Mouse (Mus musculus): Measurements from ENCODE around the gene 2510039O18Rik.

The 2510039O18Rik gene

GRCm38 (mm10) chr4:147937021-147937420, 3.7 kb upstream of the 2510039O18Rik start:
- DNase-seq (ENCODE audit: low spot score): no peak

DNA sequence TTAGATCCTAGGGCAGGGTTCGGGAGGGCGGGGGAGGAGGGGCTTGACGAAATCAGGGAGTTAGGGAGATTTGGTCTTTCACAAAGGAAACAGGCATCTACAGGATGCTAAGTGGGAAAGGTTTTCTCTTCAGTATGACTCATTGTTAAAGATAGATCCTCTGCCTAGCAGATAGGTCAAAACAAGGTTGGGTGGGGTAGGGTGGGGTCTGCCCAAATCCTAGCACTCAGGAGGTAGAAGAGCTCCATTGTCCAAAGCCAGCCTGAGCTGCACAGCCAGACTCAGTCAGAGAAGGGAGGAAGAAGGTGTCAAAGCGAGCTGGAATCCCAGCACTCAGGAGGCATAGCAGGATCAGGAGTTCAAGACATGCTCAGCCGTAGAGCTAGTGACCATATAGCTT, 3.2 kb upstream of the 2510039O18Rik start:
- DNase-seq (ENCODE audit: low spot score): no peak

DNA sequence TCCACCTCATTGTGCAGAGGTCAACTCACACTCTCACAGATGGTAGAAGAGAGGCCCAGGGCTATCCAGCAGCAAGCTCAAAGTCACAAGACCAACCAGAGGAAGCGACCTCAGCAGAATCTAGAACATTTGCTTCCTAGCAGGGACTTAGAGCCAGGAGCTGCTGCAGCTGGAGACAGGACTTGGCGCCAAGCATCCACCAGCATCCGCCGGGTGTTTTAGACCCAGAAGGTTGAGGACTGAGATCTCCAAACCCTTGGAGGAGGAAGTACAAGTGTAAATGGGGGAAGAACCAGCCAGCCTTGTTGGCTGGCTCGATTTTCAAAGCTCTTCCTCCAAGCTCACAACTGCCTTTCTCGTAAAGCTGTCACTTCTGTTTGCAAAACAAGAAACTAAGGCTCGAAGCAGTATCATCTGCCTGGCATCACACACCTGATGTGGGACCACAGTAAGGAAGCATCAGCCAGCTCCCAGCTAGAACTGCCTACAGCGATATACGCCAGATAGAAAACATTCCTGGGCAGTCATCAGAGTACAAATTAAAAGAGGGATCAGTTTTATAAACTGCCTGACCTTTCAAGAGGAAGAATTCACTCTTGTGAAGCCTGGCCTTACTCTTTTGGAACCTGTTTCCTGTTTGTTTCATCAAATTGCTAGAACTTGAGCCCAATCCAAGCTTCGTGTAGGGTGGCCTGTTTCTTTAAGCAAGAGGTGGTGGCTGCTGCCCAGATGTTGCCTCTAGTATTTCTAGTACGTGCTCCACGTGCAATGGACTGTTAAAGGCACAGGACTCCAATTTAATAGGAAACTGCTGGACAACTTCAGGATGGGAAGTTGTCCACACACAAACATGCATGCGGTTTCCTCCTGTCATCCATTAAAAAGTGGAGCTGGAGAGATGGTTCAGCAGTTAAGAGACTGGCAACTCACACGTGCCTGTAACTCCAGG, 2.3 kb upstream of the 2510039O18Rik start:
- no peak for DNase-seq (ENCODE audit: low spot score)

GRCm38 (mm10) chr4:147940111-147940510, 584 bp upstream of the 2510039O18Rik start:
- DNase-seq (ENCODE audit: low spot score): no peak

DNA sequence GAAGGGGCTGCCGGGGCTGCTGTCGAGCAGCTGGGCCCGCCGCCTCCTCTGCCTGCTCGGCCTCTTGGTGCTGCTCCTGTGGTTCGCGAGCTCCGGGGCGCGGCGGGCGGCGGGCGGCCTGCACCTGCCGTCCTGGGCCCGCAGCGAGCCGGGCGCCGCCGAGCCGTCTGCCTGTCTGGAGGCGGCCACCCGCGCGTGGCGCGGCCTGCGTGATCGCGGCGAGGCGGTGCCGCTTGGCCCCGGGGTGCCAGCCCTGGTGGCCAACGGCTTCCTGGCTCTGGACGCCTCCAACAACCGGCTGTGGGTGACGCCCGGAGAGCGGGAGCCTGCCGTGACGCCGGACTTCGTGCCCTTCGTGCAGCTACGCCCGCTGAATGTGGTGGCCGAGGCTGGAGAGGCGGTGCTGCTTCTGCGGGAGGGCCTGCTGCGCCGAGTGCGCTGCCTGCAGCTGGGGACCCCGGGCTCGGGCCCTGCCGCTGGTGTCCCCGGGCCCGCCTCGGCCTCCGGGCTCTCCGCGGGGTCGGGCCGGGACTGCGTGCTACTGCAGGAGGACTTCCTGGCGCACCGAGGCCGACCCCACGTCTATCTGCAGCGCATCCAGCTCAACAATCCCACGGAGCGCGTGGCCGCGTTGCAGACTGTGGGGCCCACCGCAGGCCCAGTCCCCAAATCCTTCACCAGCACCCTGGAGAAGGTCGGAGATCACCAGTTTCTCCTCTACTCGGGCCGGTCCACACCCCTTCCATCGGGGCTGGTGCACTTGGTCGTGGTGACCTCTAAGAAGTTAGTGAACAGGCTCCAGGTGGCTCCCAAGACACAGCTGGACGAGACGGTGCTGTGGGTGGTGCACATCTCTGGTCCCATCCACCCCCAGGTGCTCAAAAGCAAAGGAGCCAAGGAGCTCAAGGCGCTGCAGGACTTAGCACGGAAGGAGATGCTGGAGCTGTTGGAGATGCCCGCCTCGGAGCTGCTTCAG, 638 bp downstream of the 2510039O18Rik start:
- no peak for DNase-seq (ENCODE audit: low spot score)

- no peak for DNase-seq (ENCODE audit: low spot score)
Measured at GRCm38 (mm10) chr4:147943005-147943404, 2.3 kb downstream of the 2510039O18Rik start.

GRCm38 (mm10) chr4:147947511-147947910, 6.8 kb downstream of the 2510039O18Rik start:
- DNase-seq (ENCODE audit: low spot score): no peak

DNA sequence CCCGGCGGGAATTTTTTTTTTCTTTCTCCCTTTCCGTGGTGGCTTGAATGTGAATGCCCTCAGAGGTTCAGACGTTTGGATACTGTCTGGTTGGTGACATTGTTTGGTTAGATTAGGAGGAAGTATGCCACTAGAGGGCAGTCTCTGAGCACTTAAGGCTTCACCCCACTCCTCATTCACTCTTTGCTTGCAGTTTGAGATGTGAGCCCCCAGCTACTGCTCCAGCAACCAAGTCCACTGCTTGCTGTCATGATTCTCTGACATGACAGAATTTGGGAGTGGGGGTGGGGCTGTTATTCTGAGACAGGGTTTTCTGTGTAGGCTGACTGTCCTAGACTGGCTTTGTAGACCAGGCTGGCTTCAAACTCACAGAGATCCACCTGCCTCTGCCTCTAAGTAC, 12.9 kb downstream of the 2510039O18Rik start:
- DNase-seq (ENCODE audit: low spot score): no peak

DNA sequence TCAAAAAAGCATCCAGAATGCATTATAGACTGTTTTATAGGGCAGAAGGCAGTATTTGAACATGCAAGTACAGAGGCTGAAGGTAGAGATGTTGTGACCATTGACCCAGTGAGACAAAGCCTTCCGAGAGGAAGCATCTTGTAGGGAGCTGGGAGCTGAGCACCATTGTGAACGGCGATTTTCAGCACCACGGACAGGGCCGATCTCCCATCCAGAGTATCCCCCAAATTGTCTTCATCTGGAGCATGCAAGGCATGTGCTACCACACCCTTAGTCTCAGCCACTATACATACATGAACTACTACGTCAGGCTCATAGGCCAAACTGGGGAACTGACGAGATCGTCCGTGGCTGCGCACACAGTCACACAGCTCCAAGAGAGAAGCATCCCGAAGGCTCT, 16.4 kb downstream of the 2510039O18Rik start:
- no peak for DNase-seq (ENCODE audit: low spot score)

DNA sequence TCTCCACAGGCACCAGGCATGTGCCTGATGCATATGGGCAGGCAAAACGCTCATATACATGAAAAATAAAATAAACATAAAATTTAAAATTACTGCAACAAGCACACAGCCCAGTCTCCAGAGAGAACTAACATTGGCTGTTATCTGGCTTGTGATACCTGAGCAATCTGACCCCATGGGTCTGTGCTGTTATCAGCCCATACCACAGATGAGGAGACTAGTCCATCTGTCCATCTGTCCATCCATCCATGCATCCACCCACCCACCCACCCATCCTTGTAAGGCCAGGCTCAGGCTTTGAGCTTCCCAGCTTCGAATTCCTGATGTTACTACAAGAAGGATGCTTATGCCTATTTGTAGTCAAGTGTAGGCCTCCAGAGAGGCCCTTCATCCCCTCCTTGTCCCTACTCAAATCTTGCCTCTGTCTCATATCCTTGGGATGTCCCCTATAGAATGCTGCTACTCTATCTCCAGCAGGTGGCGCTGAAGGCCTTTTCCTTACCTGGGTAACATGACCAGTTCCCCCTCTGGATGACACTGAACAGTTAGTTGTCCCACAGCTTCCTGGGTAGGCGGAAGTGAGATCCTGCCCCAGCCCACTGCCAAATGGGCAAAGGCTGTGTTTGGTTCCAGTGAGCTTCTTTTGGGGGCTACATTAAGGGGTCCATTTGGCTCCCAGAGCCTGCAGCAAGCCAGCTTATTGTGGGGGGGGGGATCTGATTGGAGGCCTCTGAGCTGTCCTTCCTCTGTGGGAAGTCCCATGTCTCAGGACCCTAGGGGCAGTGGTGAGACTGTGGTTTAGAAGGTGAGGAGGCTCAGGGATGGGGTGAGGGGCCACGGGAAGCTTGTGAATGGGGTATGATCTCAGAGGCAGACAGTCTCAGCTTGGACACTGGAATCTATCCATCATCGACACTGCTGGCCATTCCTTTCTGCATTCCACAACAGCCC, 19.5 kb downstream of the 2510039O18Rik start:
- peak; percentile 38 for DNase-seq (ENCODE audit: low spot score)

- DNase-seq (ENCODE audit: low spot score): no peak
Measured at GRCm38 (mm10) chr4:147962781-147963180, 22.1 kb downstream of the 2510039O18Rik start.

GRCm38 (mm10) chr4:147963623-147964022, 22.9 kb downstream of the 2510039O18Rik start:
- no peak for DNase-seq (ENCODE audit: low spot score)

DNA sequence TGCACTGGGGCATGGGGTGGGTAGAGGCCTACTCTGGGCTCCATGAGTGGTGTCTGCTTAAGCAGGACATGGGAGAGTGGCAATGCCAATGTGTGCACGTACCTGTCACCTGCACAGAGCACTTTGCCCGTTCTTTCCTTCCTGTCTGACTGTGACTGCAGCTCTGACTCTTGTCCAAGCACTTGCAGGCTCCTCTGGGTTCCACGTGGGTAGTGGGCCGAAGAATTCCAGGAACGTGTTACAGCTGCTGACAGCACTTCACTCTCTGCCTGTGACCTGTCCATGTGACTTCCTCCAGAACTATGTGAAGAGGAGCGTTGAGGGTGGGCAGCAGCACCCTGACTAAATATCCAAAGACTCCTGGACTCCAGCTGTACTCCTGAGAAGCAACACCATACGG, 25.0 kb downstream of the 2510039O18Rik start:
- no peak for DNase-seq (ENCODE audit: low spot score)

DNA sequence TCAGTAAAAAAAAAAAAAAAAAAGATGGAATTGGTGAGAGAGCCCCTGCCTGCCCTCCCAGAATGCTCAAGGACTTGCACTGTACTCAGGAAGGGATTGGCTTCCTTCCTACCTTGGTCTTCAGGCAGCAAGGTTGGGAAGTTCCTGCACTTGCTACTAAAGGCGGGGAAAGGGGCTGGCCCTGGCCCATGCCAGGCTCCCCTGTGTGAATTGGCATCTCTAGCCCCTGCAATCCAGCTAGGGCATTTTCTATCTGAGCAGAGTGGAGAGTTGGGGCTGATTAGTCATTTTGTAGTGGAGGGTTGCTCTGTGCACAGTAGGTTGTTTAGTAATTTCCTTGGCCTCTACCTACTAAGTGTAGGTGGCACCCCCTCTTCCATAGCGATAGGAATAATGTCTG, 28.1 kb downstream of the 2510039O18Rik start:
- DNase-seq (ENCODE audit: low spot score): no peak

DNA sequence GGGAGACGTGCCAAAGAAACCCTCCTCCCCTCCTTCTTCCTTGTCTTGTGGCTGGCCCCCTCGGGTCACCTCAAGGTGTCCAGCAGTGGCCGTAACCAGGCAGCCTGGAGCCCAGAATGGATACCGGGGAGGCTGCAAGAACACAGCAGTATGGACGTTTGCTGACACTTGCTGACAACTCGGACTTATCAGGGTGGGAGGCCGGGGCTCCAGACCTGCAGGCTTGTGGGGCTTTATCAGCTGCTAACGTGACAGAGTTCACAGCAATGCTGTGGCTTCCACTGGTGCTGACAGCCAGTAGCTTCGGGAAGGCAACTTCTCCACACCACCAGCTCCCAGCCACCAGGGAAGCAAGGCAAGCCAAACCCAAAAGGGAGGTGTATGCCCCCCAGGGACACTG, 28.6 kb downstream of the 2510039O18Rik start:
- no peak for DNase-seq (ENCODE audit: low spot score)

GRCm38 (mm10) chr4:147976237-147976636, 35.5 kb downstream of the 2510039O18Rik start:
- DNase-seq (ENCODE audit: low spot score): no peak

DNA sequence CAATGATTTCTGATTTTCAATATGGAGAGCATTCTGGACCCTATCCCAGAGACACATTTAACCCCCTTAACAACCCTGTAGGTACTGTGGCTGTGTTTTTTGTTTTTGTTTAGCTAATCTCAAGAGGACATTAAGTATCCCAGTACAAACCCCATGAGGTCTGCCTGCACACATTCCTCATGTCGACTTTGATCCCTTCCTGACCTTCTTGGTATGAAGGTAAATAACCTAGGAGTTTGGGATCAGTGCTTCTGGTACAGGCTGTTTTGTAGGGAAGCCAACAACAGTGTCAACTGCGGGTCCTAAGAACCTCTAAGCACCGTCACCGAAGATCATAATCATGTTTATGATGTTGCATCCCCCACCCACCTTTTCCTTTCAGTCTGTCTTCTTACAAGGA, 37.0 kb downstream of the 2510039O18Rik start:
- DNase-seq (ENCODE audit: low spot score): no peak

- no peak for DNase-seq (ENCODE audit: low spot score)
Measured at GRCm38 (mm10) chr4:147978391-147978790, 37.7 kb downstream of the 2510039O18Rik start.

DNA sequence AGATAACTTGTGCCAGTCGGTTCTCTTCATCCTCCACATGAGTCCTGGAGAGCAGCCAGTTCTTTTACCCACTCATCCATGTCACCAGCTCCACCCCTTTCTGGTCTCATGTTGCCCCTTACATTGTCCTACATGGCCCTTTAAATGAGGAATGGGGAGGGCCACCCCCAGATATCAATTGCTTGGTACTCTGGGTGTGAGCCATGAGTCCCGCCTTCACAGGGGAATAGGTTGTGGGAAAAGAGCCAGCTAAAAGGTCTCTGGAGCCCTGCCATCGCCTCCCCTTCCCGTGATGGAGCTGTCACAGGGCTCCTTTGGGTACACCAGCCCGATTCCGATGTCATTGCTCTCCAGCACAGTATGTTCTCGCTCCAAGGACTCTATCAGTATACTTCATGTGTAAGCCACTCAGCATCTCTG, 38.8 kb downstream of the 2510039O18Rik start:
- no peak for DNase-seq (ENCODE audit: low spot score)

GRCm38 (mm10) chr4:147985205-147986132, 44.8 kb downstream of the 2510039O18Rik start, which contains the start of gene Nppb:
Gene Nppb (plus strand): TSS chr4:147985788.
- DNase-seq (ENCODE audit: low spot score): peak; percentile 49

Data from ovary, postnatal 36 days (tissue).